Mouse (Mus musculus): Measurements from ENCODE around the gene Adrm1.
A peak's percentile ranks its signal among the peaks of the same experiment; 100 is the strongest.

The Adrm1 gene

DNA sequence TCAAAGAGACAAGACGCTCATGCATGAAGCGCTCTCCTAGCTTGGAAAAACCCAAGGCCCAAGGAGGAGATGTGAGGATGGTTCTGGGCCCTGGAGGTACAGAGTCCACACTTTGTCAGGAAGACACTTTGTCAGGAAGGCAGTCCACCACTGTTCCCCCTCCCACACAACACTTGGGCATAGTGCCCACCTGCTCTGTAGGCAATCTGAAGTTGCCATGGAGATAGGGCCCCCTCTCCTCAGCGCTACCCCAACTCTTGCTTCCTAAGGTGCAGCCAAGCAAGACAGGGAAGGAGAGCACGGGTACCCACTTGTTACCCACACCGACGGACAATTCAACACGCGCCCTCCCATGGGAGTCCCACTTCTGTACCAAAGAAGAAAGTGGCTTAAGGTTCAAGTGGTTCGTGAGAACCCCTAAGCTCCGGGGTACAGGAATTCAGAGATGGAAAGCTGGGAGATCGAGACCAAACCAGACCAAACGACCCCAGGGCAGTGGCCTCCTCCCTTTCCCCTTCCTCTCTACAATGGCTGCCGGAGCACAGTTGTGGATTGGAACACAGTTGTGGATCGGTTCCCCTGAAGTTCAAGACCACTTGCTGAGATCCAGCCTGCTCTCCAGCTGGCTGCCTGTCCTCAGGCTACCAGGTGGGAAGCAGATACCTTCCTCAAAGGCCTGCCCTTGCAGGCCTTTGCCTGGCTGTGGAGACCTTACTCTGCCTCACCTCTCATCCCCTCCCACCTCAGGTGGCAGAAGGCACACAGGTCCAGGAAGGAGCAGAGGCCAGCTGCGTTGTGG is 48.1 kb downstream of the Adrm1 start:
- DNase-seq, result no peak

DNA sequence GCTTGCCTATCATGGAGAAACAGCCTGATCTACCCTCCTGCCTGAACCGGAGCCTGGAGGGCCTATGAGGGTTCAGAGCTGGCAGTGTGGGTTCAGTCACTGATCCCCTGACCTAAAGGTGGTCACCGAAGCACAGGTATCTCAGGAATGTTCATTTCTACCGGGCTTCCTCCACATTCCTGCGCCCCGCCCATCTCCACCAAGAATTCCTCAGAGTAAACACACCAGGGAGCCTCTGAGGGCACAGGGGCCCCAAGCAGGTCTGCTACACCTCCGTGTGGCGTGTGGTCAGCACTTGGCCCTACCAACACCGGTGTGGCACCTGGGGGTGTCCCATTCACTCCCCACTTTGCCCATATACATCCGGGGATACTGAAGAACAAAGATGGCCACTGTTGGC is 48.9 kb downstream of the Adrm1 start:
- no peak for DNase-seq

DNA sequence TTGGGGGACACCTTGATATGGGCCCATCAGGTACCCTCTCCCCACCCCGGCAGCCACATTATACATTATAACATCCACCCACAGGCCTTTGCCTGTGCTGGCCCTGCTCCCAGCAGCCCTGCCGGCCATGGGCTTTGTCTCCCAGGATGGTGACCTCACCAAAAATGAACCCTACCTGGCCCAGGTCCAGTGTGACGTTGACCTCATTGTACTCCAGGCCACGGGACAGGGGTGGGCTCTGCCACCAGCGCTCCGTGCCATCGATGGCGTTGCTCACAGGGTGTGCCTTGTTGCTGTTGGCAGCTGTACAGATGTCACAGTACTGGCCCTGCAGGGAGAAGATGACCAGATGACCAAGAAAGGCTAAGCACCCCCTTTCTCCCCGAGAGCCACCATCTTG is 49.8 kb downstream of the Adrm1 start:
- no peak for DNase-seq

DNA sequence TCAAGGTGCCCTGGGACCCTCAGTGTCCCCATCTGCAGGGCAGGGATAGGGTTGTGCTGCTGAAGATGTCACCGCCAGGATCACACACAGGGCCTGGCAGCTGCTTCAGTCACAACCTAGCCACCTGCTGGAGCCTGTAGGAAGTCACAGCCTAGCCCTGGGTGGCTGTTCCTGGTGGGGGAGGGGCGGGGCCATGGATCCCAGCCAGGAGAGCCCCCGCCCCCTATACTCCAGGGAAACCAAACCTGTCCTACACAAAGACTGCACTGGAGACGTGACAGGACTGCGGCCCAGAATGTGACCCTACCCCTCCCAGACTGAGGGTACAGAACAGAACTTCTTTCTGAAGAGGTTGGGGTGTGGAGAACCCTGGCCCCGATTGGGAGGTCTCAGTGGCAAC is 51.0 kb downstream of the Adrm1 start:
- DNase-seq, result peak; percentile 42

DNA sequence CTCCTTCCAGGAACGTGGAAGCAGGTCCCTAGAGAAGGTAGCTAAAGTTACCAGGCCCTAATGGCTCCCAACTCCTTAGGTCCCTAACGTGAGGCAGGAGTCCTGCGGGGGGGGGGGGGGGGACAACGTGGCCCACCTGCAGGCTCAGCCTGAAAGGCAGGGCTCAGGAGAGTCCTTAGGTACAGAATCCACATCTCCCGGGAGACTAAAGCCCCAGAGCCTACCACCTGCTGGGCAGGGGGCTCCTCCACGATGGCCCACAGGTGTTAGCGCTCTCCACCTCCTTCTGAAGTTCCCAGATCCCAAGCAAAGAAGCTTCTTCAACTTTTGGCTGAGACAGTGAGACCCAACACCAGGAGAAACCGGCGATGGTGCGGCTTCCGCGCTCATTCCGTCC is 53.4 kb downstream of the Adrm1 start:
- DNase-seq, result no peak

DNA sequence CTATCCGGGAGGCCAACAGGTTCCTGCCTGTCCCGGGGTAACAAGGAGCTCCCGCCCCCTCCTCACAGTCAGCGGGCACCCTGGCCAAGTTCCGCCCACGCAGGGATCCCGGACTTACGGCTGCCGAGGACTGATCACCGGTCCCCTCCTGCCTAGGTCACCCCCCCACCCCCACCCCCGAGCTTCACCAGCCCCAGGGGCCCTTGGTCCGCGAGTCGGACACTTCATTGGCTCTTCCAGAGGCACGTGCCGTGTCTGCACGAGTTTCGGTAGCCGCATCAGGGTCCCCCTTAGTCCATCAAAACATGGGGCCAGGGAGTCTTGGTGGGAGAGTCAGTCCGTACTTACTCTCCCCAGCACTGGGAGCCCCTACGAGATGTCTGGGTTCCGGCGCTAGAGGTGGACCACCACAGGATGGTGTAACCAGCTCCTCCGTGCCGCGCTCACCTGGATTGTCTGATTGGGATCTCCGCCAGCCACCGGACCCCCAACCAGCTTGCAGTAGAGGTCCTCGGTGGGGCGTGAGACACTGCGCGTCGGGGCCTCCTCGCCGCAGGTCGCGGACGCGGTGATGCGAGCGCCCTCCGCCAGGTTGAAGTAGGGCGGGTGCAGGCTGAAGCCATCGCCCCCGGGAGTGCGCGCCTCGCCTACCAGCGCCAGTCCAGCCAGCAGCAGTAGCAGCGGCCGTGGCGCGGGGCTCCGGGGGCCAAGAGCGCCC is 53.9 kb downstream of the Adrm1 start:
- DNase-seq, result no peak

Measured in liver (tissue).